Mouse (Mus musculus): Measurements from ENCODE around the gene Pisd.
"Not testable (repeated sequence)": the region's sequence is repeated elsewhere in the genome, so short reads cannot be mapped to it uniquely, and the experiment has no call there.

Gene Pisd

GRCm38 (mm10) chr5:32745705-32746655 is 39.5 kb downstream of the Pisd start:
- peak; percentile 83 to 85 for DNase-seq

DNA sequence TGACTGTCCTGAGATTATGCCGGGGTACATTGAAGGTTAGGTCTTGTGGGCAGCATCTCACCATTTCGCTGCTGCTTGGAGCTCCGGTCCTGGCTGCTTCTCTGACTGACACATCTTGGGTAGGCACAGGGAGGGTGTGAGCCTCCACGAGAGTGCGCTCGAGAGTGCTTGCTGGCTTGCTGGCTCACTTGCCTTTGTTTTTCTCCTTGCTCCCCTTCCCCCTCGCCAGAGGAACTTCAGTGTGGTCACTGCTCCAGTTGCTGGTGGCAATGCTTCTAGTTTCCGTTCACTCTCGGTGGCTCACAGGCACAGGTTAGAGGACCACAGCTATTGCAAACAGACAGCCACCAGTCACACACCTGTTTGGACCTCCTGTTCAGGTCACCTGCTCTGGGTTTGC is 43.3 kb downstream of the Pisd start:
- peak in 1 of 2 experiments; percentile 46 for DNase-seq

DNA sequence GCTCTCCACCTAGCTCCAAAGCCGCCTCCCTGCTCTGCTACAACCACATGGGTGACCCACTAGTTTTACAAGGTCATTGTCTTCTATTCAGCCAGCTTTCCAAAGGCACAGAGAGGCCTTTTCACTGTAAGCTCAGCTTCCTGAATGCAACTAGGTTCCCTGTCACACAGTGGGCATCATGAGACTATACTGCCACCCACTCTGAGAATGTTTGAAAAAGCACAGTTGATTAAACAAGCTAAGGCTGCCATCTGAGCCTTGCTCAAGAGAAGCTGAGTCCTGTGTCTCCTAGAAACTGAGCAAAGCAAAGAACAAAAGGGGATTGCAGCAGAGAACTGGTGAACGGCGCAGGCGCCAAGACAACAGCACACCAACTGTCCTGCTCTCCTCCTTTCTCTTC is 44.1 kb downstream of the Pisd start:
- DNase-seq, result not testable (repeated sequence)

DNA sequence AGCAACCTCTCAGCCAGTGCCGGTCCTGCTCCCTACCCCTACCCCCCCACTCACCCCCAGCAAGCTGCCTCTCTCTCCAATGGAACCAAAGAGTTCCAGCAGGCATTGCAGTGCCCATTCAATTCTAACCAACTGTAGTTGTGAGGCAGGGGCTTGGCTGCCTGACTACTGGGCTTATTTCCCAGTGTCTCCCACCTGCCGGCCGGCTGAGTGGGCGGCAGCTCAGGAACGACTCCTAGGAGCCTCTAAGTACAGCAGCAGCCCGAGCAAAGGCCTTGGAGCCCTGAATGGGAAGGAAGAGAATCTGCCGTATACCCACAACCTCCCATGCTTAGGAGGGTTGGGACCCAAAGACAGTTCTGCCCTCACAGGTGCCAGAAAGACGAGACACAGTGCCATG is 44.6 kb downstream of the Pisd start:
- not testable (repeated sequence) for DNase-seq

GRCm38 (mm10) chr5:32740138-32740537 is 45.3 kb downstream of the Pisd start:
- no peak for DNase-seq

DNA sequence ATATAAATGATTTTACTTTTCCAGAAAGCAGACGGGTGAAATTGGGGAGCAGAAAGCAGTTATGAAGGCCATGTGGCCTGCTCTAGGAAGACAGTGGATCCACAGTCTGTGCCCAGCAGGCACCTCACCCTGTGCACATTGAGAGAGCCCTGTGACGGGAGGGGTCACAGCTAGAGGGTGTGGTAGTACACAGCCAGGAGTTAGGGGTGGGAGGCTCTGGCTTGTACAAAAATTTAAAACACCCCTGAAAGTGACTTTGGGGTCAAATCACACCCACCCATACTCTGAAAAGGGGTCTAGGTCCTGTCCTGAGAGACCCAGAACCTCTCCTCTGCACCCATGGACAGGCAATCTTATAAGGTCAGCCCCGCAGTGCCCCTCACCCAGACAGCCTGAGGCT is 48.7 kb downstream of the Pisd start:
- DNase-seq, result not testable (repeated sequence)

- DNase-seq, result no peak
These were observed 49.7 kb downstream of the Pisd start for GRCm38 (mm10) chr5:32735779-32736178.

- not testable (repeated sequence) for DNase-seq
These were observed 51.6 kb downstream of the Pisd start for GRCm38 (mm10) chr5:32733892-32734291.

- DNase-seq, result no peak
These were observed 56.6 kb downstream of the Pisd start for GRCm38 (mm10) chr5:32728851-32729250.

DNA sequence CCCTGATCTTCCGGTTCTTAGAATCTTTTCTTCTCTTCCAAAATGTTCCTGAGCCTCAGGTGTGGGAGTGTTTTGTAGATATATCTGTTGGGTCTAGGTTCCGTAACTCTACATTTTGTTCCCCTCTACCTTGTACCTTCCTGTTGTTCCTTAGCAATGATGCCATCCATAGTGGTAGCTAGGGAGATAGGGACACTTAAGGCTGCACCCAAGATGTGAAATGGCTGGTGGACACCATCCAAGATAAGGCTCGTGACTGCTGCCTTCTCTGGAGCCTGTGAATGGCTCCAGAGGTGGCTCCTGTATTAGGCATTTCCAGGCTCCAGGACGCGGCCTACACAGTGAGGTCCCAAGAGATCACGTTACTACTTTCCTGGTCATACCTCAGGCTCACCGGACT is 57.1 kb downstream of the Pisd start:
- DNase-seq, result no peak

DNA sequence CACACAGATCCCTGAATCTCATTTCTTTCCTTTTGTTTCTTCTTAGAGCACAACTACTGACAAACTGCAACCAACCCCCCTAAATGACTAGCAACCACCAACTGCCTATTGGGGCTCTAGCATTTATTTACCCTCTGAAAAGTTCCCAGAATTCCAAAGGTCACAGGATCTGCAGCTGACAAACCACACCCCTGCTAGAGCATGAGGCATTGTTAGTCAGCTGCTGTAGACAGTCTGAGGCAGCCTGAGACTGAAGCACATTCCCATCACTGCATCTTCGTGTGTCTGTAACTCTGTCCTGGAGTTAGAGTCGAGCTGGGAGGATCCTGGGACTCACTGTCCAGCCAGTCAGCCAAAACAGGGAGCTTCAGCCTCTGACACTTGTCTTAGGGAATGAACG is 60.0 kb downstream of the Pisd start:
- DNase-seq, result peak; percentile 35 to 67

- no peak for DNase-seq
These were observed 61.5 kb downstream of the Pisd start for GRCm38 (mm10) chr5:32723981-32724380.

GRCm38 (mm10) chr5:32722711-32723110 is 62.7 kb downstream of the Pisd start:
- DNase-seq, result not testable (repeated sequence)

- no peak for DNase-seq
These were observed 63.2 kb downstream of the Pisd start for GRCm38 (mm10) chr5:32722263-32722662.

GRCm38 (mm10) chr5:32721316-32721715 is 64.1 kb downstream of the Pisd start:
- no peak for DNase-seq

DNA sequence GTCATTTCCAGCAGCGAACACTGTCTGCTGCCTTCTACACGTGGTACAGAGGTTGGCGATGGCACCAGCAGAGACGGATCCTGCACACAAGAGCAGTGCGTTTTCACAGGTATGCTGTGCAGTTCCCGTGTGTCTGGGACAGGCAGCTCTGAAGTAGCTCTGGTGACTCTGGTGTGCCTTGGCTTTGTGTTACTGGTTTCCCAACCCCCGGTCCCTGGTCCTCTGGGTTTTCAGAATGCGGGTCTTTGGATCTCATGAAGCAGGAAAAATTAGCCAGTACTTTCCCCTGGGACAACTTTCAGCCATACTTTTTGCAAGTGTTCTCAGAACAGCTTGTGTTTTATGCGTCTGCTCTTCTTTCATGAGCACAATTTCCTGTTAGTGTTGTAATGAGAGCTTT is 65.0 kb downstream of the Pisd start:
- DNase-seq, result no peak

- DNase-seq, result no peak
These were observed 66.5 kb downstream of the Pisd start for GRCm38 (mm10) chr5:32718916-32719315.

- DNase-seq, result no peak
These were observed 67.7 kb downstream of the Pisd start for GRCm38 (mm10) chr5:32717726-32718125.

- DNase-seq, result peak; percentile 88 to 96
These were observed 71.6 kb downstream of the Pisd start for GRCm38 (mm10) chr5:32713703-32714467.

- no peak for DNase-seq
These were observed 72.3 kb downstream of the Pisd start for GRCm38 (mm10) chr5:32713042-32713702.

DNA sequence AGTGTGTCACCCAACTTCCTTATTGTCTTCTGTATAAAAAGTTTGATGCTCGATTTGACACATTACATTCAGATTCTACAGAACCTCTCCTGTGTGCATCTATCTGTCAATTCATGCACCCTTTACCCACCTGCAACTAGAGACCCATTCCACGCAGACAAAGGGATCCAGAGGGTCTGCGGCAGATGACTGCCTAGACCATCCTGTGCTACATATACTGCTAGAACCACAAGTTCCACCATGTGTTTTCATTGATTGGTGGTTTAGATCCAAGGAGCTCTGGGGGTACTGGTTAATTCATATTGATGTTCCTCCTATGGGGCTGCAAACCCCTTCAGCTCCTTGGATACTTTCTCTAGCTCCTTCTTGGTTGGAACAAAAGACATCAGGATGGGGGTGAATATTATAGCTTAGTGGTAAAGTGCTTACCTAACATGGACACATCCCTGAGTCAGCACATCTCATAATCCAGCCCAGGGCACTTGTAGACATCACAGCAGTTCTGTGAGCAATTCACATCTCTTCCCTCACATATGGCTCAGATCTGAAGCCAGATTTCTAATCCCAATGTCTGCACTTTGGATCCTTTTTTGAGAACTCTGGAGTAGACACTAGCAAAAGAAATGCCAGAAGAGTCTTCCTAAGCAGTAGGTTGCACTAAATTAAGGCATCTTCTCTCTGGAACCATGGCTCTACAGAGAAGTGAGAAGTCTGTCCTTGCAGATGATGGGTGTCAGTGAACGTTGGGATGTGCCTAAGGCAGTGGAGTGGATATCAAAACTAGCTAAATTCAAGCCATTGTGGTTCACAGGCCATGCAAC is 73.0 kb downstream of the Pisd start:
- no peak for DNase-seq

- DNase-seq, result no peak
These were observed 74.0 kb downstream of the Pisd start for GRCm38 (mm10) chr5:32711485-32711884.

Measured in kidney, postnatal 36 days (tissue).